Mouse (Mus musculus): ENCODE data around the gene Prodh2.
A peak's percentile ranks its signal among the peaks of the same experiment; 100 is the strongest.
"Not testable (repeated sequence)": the region's sequence is repeated elsewhere in the genome, so short reads cannot be mapped to it uniquely, and the experiment has no call there.

Prodh2 gene

GRCm38 (mm10) chr7:30484250-30484649 is 9.2 kb upstream of the Prodh2 start:
- DNase-seq (ENCODE audit: extremely low spot score, low read depth, low spot score): peak; percentile 35

DNA sequence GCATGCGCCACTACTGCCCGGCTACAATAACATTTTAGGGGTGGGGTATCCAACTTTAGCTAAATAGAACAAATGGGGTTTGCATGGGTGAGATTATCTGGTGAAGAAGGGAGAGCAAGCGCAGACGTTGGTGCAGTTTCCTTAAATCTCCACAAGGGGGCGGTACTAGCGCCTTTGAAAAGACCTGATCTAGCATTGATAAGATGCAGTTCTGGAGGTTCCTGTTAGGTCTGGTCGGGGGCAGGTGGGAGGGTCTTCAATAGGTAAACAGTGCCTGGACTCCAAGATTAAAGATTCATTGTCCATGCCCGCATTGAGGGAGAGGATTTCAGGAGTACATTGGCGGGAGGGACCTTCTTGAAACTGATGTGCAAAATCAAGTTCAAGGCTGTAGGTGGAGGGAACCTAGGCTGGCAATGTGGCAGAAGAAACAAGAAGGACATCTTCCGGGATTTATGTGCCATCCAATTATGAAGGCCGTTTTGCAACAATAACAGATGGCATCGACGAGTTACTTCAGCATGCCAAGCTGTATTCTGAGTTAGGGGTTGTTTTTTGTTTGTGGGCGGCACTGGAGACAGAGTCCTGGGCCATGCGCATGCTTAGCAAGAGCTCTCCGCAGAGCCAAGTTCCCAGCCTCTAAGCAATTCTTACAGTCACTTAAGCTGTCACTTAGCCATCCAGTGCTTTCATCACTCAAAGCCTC is 3.0 kb upstream of the Prodh2 start:
- no peak for DNase-seq (ENCODE audit: extremely low spot score, low read depth, low spot score)

DNA sequence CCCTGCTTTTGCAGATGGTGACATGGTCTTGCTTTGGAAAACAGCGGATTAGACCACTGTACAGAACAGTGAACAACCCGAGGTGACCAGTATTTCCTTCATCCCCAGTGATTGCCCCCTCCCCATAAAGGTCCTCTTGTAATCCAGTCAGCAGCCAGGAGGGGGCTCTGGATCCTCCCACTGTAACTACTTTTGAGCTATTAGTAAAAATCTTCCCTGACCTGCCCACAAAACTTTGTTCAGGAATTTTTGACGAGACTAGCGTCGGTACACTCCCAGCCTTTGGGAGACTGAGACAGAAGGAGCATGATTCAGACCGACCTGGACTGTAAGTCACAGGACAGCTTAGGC is 2.5 kb upstream of the Prodh2 start:
- DNase-seq (ENCODE audit: extremely low spot score, low read depth, low spot score): no peak

GRCm38 (mm10) chr7:30492765-30493164 is 657 bp upstream of the Prodh2 start:
- peak; percentile 31 for DNase-seq (ENCODE audit: extremely low spot score, low read depth, low spot score)

GRCm38 (mm10) chr7:30495506-30496042 is 2.2 kb downstream of the Prodh2 start:
- not testable (repeated sequence) for DNase-seq (ENCODE audit: extremely low spot score, low read depth, low spot score)

- DNase-seq (ENCODE audit: extremely low spot score, low read depth, low spot score): not testable (repeated sequence)
Observed at GRCm38 (mm10) chr7:30501159-30501558, 7.7 kb downstream of the Prodh2 start.

DNA sequence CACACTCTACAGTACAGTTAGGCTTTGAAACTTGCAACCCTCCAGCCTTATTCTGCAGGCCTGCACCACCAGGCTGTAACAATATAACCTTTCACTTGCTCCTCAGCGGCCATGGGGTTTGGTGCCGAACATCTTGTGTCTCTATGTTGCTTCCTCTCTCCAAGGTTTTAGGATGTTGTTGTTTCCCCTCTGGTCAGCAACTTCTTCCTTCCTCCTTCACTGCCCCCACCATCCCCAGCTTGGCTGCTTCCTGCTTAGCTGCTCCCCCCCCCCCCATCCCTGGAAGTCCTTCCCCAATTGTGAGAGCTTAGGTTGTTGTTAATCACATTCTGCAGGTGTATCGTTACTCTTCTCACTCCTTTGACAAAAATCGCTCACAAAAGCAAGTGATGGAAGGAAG is 14.6 kb downstream of the Prodh2 start:
- DNase-seq (ENCODE audit: extremely low spot score, low read depth, low spot score): no peak

- DNase-seq (ENCODE audit: extremely low spot score, low read depth, low spot score): no peak
Observed at GRCm38 (mm10) chr7:30515003-30515760, 21.8 kb downstream of the Prodh2 start.

- DNase-seq (ENCODE audit: extremely low spot score, low read depth, low spot score): no peak
Observed at GRCm38 (mm10) chr7:30518325-30518724, 24.9 kb downstream of the Prodh2 start.

DNA sequence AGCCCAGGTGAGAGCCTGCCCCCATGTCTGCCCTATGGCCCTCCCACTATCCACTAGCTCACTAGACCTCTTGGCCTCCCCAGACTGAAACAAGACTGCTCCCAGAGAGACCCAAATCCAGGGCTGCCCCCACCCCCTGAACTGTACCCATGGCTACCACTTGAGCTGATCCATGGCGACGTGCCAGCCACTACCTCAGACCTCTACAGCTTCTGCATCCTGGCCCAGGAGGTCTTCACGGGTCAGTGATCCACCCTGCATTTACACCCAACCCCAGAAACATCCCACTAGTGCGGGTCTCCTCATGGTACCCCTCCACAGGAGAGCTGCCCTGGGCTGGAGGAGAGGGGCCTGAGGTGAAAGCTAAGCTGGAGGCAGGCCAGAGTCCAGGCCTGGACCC is 27.0 kb downstream of the Prodh2 start:
- no peak for DNase-seq (ENCODE audit: extremely low spot score, low read depth, low spot score)

DNA sequence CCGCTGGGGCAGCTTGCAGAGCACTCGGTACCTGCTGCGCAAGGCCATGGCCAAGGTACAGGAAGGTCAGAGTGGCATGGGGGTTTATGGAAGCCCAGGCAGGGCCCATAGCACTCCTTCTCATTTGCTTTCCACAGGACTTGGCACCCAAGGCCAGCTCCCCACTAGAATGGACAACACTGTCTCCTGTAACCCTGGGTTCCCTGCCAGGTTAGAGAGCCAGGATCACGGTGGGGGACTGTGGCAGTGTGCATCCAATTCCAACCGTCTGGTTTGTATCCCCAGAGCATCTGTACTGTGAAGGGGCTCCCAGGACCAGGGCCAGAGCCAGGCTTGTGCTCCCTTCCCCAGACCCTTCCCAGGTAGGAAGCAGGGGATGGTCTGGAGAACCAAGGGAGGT is 27.4 kb downstream of the Prodh2 start:
- no peak for DNase-seq (ENCODE audit: extremely low spot score, low read depth, low spot score)

- DNase-seq (ENCODE audit: extremely low spot score, low read depth, low spot score): no peak
Observed at GRCm38 (mm10) chr7:30522871-30523270, 29.4 kb downstream of the Prodh2 start.

GRCm38 (mm10) chr7:30524487-30524886 is 31.1 kb downstream of the Prodh2 start:
- DNase-seq (ENCODE audit: extremely low spot score, low read depth, low spot score): no peak

DNA sequence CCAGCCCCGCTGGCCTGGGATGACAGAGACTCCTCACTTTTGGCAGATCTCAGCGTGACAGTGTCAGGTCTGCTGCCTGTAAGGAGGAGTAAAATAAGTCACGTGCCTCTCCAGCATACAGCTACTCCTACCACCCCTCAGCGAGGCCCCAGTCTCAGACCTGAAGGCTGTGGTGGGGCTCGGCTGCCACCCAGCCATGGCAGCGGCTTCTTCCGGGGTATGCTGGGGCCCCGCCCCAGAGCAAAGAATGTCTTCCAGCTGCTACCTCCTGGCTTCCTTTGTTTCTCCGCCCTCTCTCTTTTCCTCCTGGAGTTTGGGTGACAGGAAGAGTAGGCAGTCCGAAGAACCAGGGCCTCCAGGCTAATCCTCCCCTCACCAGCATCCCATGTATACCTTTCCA is 32.5 kb downstream of the Prodh2 start:
- DNase-seq (ENCODE audit: extremely low spot score, low read depth, low spot score): no peak

DNA sequence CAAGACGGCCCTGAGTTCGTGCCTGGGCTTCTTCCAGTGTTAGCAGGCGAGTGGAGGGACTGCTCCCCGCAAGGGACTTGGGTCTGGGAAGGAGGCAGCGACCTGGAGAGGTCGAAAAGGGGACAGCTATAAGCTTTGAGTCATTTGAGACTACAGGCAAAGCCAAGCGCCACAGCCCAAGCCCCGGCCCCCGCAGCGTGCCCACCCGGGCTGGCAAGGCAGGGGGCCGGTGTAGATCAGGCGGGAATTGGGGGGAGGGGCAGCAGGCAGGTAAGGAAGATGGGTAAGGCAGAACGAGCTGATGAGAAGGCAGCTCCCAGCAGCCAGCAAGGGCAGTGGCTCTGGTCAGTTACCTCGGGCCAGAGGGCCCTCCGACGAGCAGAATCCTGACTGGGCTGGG is 33.0 kb downstream of the Prodh2 start:
- DNase-seq (ENCODE audit: extremely low spot score, low read depth, low spot score): no peak

DNA sequence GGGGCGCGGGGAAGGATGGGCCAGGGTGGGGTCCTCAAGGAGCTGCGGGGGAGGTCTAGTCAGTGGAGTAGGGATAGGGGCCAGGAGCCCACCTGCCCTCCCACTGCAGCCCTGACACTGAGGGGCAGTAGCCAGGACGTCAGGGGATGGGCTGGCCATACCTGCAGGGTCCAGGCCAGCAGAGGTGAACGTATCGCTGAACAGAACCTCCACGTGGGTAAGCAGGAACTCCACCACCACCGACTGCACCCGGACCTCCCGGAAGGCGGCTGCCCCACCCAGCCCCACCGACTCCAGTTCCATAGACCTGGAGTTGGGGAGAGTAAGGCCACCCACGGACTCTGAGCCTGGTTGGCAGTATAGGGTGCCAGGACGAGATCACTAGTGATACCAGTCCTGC is 33.6 kb downstream of the Prodh2 start:
- DNase-seq (ENCODE audit: extremely low spot score, low read depth, low spot score): no peak

- no peak for DNase-seq (ENCODE audit: extremely low spot score, low read depth, low spot score)
Observed at GRCm38 (mm10) chr7:30531291-30531815, 37.9 kb downstream of the Prodh2 start.

DNA sequence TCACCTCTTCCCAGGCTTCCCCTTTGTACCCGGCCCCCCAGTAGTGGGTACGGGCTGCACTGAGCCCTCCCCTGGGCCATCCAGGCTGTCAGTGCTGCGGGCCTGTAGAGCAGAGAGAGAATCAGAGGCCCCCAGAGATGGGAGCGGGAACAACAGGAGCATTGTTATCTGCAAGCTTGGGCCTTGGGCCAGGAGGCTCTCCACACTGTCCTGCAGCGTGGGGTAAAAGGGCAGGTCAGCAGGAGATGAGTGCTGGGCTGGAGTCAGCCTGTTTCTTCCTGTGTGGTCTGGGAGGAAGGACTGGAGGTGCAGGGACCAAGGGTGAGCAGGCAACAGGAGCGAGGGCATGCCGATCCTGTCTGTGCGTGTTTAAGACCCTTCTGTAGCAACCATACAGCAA is 39.5 kb downstream of the Prodh2 start:
- no peak for DNase-seq (ENCODE audit: extremely low spot score, low read depth, low spot score)

DNA sequence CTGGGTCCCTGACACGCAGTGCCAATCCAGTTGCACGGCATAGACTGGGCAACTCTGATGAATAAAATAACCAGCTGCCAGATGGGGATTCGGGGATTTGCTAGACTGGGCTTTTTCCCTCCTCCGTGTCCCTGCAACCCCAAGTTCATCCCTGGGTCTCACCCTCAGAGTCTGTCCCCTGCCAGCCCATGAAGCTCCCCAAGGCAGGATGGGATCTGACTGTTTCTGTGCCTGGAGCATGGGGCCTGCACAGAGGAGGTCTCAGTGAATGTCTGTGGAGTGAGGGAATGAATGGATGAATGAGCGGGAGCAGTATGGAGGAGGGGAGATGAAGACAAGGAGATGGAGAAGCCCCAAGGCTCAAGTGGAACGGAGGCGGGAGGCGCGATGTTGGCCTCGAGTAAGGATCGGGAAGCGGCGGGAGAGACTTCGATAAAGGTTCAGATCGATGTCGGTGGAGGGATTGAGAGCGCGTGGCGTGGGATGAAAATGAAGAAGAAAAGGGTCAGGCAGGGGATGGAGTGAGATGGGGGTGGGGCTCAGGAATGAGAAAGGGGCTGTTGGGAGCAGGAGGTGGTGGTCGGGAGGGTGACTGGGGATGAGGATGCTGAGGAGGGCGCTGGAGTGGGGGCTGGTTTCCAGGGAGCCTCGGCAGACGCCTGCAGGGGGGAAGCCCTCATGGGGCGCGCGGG is 40.7 kb downstream of the Prodh2 start:
- DNase-seq (ENCODE audit: extremely low spot score, low read depth, low spot score): no peak

- DNase-seq (ENCODE audit: extremely low spot score, low read depth, low spot score): peak; percentile 92
Observed at GRCm38 (mm10) chr7:30534633-30535577, 41.5 kb downstream of the Prodh2 start, which contains the start of gene Arhgap33. TSS of gene Arhgap33 (minus strand) at chr7:30535060.
